Mouse (Mus musculus) olfactory bulb, adult 2 months (tissue): ENCODE data around the gene Rasal2. TPM values are rescaled to one million over a fixed set of nuclear protein-coding genes. Genes with fewer than 3 reads are reported as not detected.

Experiments used
- H3K27ac ChIP-seq: fragments of 200-500 bp; 2 replicates; pipeline ENCODE4 v1.5.1; 2012; ENCODE audit warnings: low read depth, low read length; ENCODE audit not compliant: insufficient read depth
- H3K4me1 ChIP-seq: fragments of 200-500 bp; 2 replicates; pipeline ENCODE4 v1.6.1; 2012; ENCODE audit warnings: low read length; ENCODE audit not compliant: control insufficient read depth, insufficient read depth
- H3K4me3 ChIP-seq: fragments of 200-500 bp; 2 replicates; pipeline ENCODE4 v1.5.1; 2012; ENCODE audit warnings: mild to moderate bottlenecking, low read depth, low read length, moderate library complexity; ENCODE audit not compliant: insufficient read depth
- CTCF ChIP-seq: fragments of 200-500 bp; IDR thresholded peaks from 2 replicates; pipeline ENCODE4 v1.5.1; 2012; ENCODE audit warnings: low read depth, mild to moderate bottlenecking, low read length, moderate library complexity; ENCODE audit not compliant: insufficient read depth
- POLR2A ChIP-seq: fragments of 200-500 bp; IDR thresholded peaks from 2 replicates; pipeline ENCODE4 v1.6.1; 2012; ENCODE audit warnings: mild to moderate bottlenecking, low read depth, low read length, moderate library complexity; ENCODE audit not compliant: insufficient read depth
- WGBS: fragments of 180-500 bp; shearing (Covaris S2); methylation state at CpG from one replicate; pipeline ENCODE4 v1.1.7; 2018; 5-methylcytosine and 5-hydroxymethylcytosine counted together
- polyA plus RNA-seq: library from polyadenylated mRNA; stranded (reverse); fragments of >200 nt; gene quantifications from 2 replicates; pipeline ENCODE4 v1.2.4, GENCODE M21; 2012; ENCODE audit warnings: low replicate concordance; ENCODE audit not compliant: missing spikeins, insufficient read depth, insufficient read length

The Rasal2 gene
- polyA plus RNA-seq, 1 experiment = not detected

DNA sequence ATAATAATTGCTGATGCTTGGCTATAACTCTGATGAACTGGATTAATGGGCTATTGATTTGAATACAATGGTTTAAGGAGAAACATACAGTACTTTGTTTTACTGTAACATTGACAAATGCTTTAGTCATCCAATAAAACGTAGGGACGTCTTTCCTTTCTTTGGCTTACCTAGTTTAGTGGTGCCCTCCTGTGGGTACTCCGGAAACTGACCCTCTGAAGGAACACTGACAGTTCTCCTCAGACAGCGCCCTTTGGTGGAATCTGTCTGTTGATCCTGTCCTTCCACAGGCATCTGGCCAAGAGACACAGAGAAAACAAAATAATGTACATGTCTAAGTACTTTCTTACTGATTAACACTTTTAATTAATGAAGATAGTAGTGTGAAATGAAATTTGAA lies 125.8 kb downstream of the Rasal2 start:
- 17% methylated on average over 4 of the region's 4 CpGs for WGBS
- Histone ChIP-seq H3K27ac (no peak overlapping the region), H3K4me3 (no peak overlapping the region), H3K4me1 (no peaks in the 10 kb centered on the region)
- no peak for TF ChIP-seq POLR2A
- no peak for TF ChIP-seq CTCF

DNA sequence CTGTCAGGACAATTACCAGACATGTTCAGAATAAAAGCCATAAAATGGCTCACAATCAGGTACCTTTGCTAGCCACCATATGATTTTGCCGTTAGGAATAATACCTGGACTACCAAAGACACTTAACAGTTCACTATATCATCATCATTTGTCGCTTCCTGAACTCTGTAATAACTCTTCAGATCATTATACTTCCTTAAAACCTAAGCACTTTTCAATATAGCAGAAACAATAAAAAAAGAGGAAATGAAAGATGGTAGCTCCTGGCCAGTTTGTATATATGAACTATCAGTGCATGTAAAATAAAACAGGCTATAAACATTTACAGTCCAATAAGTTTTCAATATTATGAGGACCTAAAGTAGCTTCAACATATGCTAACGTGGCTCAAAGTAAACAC lies 127.0 kb downstream of the Rasal2 start:
- WGBS = 94% methylated on average over 3 of the region's 3 CpGs
- TF ChIP-seq POLR2A = no peak
- no peak for TF ChIP-seq CTCF

DNA sequence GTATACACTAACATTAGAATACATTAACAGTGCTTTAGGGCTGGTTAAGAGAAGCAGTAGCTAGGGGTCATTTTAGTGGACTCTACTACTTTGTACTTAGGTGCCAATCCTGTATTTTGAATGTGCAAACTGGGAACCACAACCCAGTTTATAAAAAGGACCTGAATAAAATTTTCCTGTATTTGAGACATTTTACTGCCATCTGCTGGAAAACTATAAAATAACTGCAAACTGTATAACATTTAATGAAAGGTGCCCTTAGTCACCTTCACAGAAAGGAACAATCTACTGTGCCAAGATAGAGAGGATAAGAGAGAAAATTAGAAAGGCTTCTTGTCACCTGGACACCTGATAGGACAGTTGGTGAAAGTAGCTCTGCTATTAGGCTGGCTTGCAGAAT lies 131.6 kb downstream of the Rasal2 start:
- Histone ChIP-seq H3K4me3 (no peak overlapping the region), H3K4me1 (no peaks in the 10 kb centered on the region), H3K27ac (no peak overlapping the region)
- no peak for TF ChIP-seq CTCF
- TF ChIP-seq POLR2A = no peak

More for the DNA sequence above, 127.0 kb downstream of the Rasal2 start:
- Histone ChIP-seq H3K4me3 (no peak overlapping the region), H3K27ac (no peak overlapping the region), H3K4me1 (no peaks in the 10 kb centered on the region)

DNA sequence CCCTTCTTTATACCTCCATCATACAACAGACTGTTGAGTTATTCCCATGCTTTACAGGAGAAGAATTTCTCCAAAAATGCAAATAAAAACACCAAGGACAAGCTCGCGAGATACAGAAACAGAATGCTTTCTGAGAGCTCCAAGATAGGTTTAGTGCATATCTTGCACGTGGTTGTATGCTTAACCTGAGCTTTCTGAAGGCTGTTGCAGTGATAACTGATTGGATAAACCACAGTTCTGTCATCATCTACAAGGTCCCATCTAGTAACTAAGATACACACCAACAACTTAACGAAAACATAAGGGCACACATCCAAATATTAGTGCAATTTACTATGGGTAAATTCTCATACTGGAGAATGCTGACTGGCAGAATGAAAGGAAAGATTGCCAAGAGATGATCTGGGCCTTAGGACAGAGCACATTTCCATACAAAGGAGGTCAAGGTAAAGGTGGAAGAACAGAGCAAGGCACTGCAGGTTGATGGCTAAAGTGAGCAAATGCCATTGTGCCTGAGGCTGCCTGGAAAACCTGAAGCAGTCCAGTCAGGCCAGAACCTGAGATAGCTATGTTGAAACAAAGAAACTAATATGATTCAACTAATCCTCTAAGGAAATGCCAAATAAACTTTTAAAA lies 136.6 kb downstream of the Rasal2 start:
- TF ChIP-seq CTCF = no peak
- no peak for TF ChIP-seq POLR2A
- H3K4me3 ChIP-seq = no peak overlapping the region
- 89% methylated on average over 4 of the region's 4 CpGs for WGBS
- H3K27ac ChIP-seq = no peak overlapping the region
- no peaks in the 10 kb centered on the region for H3K4me1 ChIP-seq

DNA sequence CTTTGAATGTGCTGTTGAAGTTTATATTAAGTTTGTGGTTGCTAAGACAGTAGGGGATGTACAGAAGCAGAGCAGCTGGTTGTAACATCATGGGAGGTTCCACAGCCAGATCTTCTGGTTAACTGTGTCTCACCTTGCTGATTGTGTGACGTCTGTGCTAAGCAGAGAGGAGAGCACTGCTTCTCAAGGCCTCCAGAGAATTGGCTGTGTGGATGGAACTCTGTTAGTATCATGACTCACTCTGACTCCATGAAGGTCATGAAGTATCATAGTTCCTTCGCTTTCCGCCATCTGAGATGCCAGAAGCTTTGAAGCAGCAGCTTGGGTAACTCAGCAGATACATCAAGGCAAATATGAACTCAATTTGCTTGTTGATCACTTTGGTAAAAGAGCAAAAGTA lies 144.5 kb downstream of the Rasal2 start:
- WGBS = 80% methylated on average over 3 of the region's 3 CpGs
- H3K4me3 ChIP-seq = no peak overlapping the region
- no peaks in the 10 kb centered on the region for H3K4me1 ChIP-seq
- no peak overlapping the region for H3K27ac ChIP-seq
- TF ChIP-seq CTCF (no peak), POLR2A (no peak)

DNA sequence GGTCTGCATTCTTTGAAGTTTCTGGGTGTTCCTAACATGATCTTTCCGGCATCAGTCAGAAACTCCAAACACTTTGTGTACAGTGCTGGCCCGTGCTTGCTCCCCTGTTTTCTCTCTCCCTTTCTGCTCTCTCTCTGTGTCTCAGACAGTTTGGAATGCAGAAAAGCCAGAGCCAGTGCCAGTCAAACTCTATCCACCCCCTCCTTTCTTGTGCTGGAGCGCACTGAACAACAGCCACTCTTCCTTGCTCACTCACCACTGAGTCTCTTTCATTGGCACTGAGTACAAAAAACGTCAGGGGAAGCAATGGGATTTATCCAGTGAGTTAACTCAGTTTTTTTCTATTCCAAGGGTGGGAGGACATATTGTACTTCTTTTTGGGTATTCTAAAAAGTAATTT lies 155.8 kb downstream of the Rasal2 start:
- no peak overlapping the region for H3K4me3 ChIP-seq
- no peak overlapping the region for H3K27ac ChIP-seq
- H3K4me1 ChIP-seq = peaks cover 3% of the 10 kb centered on the region; the same call in 1 of the 2 replicates
- TF ChIP-seq CTCF (no peak), POLR2A (no peak)
- WGBS = 27% methylated on average over 4 of the region's 4 CpGs

DNA sequence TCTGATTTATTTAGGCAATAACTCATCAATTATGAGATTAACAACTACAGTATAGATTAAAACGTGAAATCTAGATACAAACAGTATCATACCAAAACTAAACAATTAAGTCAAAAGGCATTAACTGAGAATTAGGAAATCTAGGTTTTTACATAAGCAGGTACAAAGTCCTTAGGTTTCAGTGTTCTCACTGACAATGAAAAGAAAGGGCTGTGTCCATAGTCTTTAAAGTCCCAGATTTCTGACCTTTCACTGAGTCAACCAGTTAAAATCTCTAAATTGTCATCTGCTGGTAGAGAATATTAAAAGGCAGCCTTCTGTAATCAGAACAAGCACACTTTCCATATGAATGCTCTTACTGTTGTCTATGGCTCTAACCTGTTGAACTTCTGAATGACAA lies 156.6 kb downstream of the Rasal2 start:
- 85% methylated on average over 1 of the region's 1 CpGs for WGBS
- peaks cover 3% of the 10 kb centered on the region; the same call in 1 of the 2 replicates for H3K4me1 ChIP-seq
- TF ChIP-seq CTCF = no peak
- TF ChIP-seq POLR2A = no peak
- H3K4me3 ChIP-seq = no peak overlapping the region
- no peak overlapping the region for H3K27ac ChIP-seq

DNA sequence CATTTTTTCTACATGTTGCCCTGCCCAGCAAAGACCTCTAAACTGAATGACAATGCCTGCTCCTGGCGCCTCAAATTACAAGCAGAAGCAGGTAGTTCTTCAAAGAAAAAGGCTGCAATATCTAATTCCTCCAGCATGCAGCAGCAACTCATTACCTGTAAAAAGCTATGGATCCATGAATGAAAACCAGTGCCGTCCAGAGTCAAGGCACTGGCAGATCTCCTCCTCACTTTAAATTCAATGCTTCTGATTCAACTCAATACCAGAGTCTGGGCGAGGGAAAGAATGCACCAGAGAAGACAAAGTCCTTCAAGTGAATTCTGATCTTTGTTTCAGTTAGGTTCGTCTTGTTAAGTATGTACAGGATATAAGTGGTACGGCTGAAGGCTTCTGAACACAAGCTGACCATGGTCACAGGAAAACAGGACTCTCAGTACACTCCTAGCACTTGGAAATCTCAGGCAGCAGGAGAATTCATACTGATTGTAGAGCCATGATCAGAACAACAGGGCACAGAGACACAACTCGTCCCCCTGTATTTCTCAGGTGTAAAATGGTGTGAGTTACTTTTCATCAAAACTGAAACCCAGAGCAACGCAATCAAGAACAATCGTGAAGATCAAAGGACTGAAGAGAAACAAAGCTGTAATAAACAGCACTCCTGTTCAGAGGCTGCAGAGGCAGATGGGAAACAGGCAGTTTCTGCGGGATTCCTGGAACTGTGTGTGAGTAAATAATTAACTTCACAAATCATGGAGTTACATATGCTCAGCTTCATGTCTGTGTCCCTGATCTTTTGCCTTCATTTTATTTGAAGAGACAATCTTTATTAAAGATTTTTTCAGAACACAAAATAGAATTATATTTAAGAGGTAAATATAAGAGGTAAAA lies 158.6 kb downstream of the Rasal2 start:
- Histone ChIP-seq H3K27ac (no peak overlapping the region), H3K4me1 (peaks cover 3% of the 10 kb centered on the region; the same call in 1 of the 2 replicates), H3K4me3 (no peak overlapping the region)
- no peak for TF ChIP-seq POLR2A
- no peak for TF ChIP-seq CTCF
- WGBS = 61% methylated on average over 9 of the region's 9 CpGs

DNA sequence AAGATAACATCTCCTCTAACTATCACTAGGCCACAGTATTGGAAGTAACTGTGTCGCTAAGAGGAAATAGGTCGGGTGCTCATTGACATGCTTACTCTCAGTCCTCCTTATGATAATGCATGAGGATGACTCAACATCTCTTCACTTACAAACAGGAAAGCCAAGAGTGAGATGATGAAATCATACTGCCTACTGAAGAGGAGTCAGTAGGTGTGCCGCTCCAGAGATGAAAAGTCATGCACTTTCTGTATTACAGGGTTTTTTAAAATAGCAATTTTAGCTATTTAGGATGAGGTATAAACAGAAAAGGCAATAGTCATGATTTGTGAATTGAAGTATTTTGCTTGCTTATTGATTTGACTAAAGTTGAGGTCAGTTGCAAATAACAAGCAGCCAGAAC lies 164.3 kb downstream of the Rasal2 start:
- WGBS = 77% methylated on average over 3 of the region's 3 CpGs
- no peak overlapping the region for H3K27ac ChIP-seq
- H3K4me3 ChIP-seq = no peak overlapping the region
- no peak for TF ChIP-seq POLR2A
- 0 out of 2 replicates have a peak, but pooled peaks cover 2% of the 10 kb centered on the region for H3K4me1 ChIP-seq
